Mouse (Mus musculus) central nervous system, embryonic 14 days (tissue): ENCODE data around the gene Vapa. TPM values are rescaled to one million over a fixed set of nuclear protein-coding genes. Genes with fewer than 3 reads are reported as not detected.

Experiments used
- polyA plus RNA-seq: library from polyadenylated mRNA; depleted of rRNA; stranded (reverse); fragments of >200 nt; gene quantifications from 2 replicates; pipeline ENCODE4 v1.2.3, GENCODE M21; 2012; rRNA removed

Vapa gene
- 67.2 and 76.5 TPM in 2 replicates for polyA plus RNA-seq

GRCm38 (mm10) chr17:65613463-65614412, at the start of gene Vapa:
Gene Vapa, minus strand, starts transcription at chr17:65613555.

GRCm38 (mm10) chr17:65641734-65642218, 28.4 kb upstream of the Vapa start, which contains the start of gene Txndc2:
Gene Txndc2, minus strand, starts transcription at chr17:65642168.

DNA sequence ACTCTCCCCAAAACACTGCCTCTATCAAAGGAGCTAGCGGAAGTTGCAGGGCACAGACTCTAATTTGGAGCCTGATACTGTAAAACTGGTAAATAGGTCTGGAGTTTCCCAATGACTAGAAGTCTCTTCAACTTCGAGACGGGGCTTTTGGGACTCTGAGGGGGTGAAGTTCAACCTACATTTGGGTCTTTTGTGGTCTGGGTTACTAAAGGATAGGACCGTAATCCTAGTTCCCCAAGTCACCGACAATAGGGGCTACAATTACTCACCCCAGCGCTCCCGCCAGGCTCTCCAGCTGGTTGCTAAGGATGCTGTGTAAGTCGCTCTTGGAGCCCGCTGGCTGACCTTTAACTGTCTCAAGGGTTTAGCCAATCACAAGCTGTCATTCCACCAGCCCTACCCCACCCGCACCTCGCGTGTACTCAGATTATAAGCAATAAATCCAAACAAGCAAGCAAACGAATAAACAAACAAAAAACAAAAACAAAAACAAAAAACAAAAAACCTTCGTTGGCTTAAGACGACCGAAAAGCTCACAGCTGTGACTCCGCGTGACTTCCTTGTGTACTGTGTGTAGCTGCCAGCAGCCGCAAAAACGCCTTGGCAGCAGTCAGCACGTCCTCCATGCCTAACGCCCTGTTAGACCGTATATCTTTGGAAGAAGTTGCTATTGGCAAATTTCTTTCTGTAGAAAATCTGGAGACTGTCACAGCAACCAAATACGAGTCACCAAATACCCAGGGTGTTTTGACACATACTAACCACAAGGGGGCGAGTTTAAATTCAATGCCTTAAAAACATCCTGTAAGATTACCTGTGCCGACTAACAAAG, 72.7 kb downstream of the Vapa start, which contains the start of gene Tmem232:
Gene Tmem232, minus strand, starts transcription at position 342 of the 832 bp plus-strand sequence.

Other genes with a start within 250 kb of the Vapa start
- gene Tmem232, start 72.8 kb downstream of the Vapa start, polyA plus RNA-seq: 0.20 and 0.23 TPM in 2 replicates
- 0.04 and 0.18 TPM in 2 replicates for gene Txndc2, start 28.6 kb upstream of the Vapa start, polyA plus RNA-seq
- gene Rab31, start 159.2 kb upstream of the Vapa start, polyA plus RNA-seq: 44.1 and 45.6 TPM in 2 replicates
- 92.1 and 97.4 TPM in 2 replicates for gene Ppp4r1, start 169.0 kb upstream of the Vapa start, polyA plus RNA-seq